Mouse (Mus musculus) G1E-ER4 (cell line): ENCODE measurements around the gene Abcc12. TPM values are rescaled to one million over a fixed set of nuclear protein-coding genes. Genes with fewer than 3 reads are reported as not detected.

ENCODE experiments used
- GATA1 ChIP-seq: IDR thresholded peaks from one replicate; pipeline ENCODE4 v1.8.0; 2012; ENCODE audit warnings: low read length, inconsistent platforms
- polyA plus RNA-seq: library from polyadenylated mRNA; stranded (reverse); fragments of >175 nt; gene quantifications from 2 replicates; pipeline ENCODE4 v1.2.3, GENCODE M21; 2012

Abcc12 gene
- polyA plus RNA-seq, 1 experiment, result not detected

- no peak for TF ChIP-seq GATA1
Measured at GRCm38 (mm10) chr8:86485411-86485810, 95.1 kb downstream of the Abcc12 start.

- no peak for TF ChIP-seq GATA1
Measured at GRCm38 (mm10) chr8:86484244-86484643, 96.2 kb downstream of the Abcc12 start.

GRCm38 (mm10) chr8:86482116-86482515, 98.4 kb downstream of the Abcc12 start:
- TF ChIP-seq GATA1, result no peak

- TF ChIP-seq GATA1, result no peak
Measured at GRCm38 (mm10) chr8:86475711-86476438, 104.6 kb downstream of the Abcc12 start.

GRCm38 (mm10) chr8:86474461-86474860, 106.0 kb downstream of the Abcc12 start:
- TF ChIP-seq GATA1, result no peak

GRCm38 (mm10) chr8:86473121-86473520, 107.4 kb downstream of the Abcc12 start:
- no peak for TF ChIP-seq GATA1

- no peak for TF ChIP-seq GATA1
Measured at GRCm38 (mm10) chr8:86470717-86471116, 109.8 kb downstream of the Abcc12 start.

- TF ChIP-seq GATA1, result no peak
Measured at GRCm38 (mm10) chr8:86463215-86463614, 117.3 kb downstream of the Abcc12 start.

GRCm38 (mm10) chr8:86460372-86460771, 120.1 kb downstream of the Abcc12 start:
- no peak for TF ChIP-seq GATA1

GRCm38 (mm10) chr8:86453697-86454480, 126.6 kb downstream of the Abcc12 start:
- TF ChIP-seq GATA1, result no peak

GRCm38 (mm10) chr8:86449870-86450515, 130.5 kb downstream of the Abcc12 start:
- TF ChIP-seq GATA1, result no peak

- TF ChIP-seq GATA1, result no peak
Measured at GRCm38 (mm10) chr8:86445516-86445915, 135.0 kb downstream of the Abcc12 start.

- TF ChIP-seq GATA1, result no peak
Measured at GRCm38 (mm10) chr8:86443744-86444143, 136.7 kb downstream of the Abcc12 start.

- TF ChIP-seq GATA1, result no peak
Measured at GRCm38 (mm10) chr8:86438983-86439299, 141.5 kb downstream of the Abcc12 start.

GRCm38 (mm10) chr8:86438133-86438982, 142.1 kb downstream of the Abcc12 start:
- no peak for TF ChIP-seq GATA1
